ENCODE assay signal across 14 mouse cellular contexts in genomic region chr2:157328570-157328969, GRCm38 (mm10). TPM values are rescaled to one million over a fixed set of nuclear protein-coding genes. Genes with fewer than 3 reads are reported as not detected.
DNase-seq lines count a peak whose midpoint lies in the region; ATAC-seq and TF ChIP-seq lines count a peak whose summit lies in the region.
"Had no signal": no experiment of that assay in that cellular context is flagged by ENCODE, and none has a peak within 500 bp of the region (broad histone marks: within the 10 kb centered on the region; RNA-seq: fewer than 3 reads in every experiment).

No protein-coding gene starts in this region.

- TF ChIP-seq POLR2A in testis, adult 2 months (IDR thresholded peaks at IDR 0.05; ENCODE audit: control insufficient read depth, low read depth, low read length), result no peak

- no peaks in the 10 kb centered on the region for H3K9me3 ChIP-seq in forebrain, embryonic 12.5 days
- H3K9me3 ChIP-seq in midbrain, embryonic 12.5 days, result no peaks in the 10 kb centered on the region
- H3K9me3 ChIP-seq: G1E had no signal

- peak; percentile 88 for ATAC-seq in forebrain, embryonic 12.5 days (ENCODE audit: low FRiP score)
- peak; percentile 83 for ATAC-seq in midbrain, embryonic 12.5 days (ENCODE audit: low FRiP score, low read depth)

- no peak for TF ChIP-seq CTCF in testis, adult 2 months (IDR thresholded peaks at IDR 0.05; ENCODE audit: control insufficient read depth, insufficient read depth, insufficient replicate concordance, low read depth, low read length)

- H3K4me2 ChIP-seq in forebrain, embryonic 12.5 days, result peak overlapping the region; percentile 15
- H3K4me2 ChIP-seq in midbrain, embryonic 12.5 days (replicated peaks), result peak overlapping the region; percentile 18; the same call in 1 of the 2 replicates

- no peak for DNase-seq in testis, postnatal 10 days (ENCODE audit: low spot score)
- no peak for DNase-seq in adrenal gland, adult 18-20 months (ENCODE audit: low spot score in 2 of 2)
- no peak for DNase-seq in frontal cortex, postnatal 36 days (ENCODE audit: low spot score in 2 of 2)
- DNase-seq in urinary bladder, adult 18-20 months (ENCODE audit: low spot score in 2 of 2), result no peak
- no peak for DNase-seq in left cerebral cortex, adult 9 months (ENCODE audit: low spot score in 2 of 2)
- DNase-seq: kidney, adult 11 months; right cerebral cortex, postnatal 4 days had no signal

- no peaks in the 10 kb centered on the region for H3K27me3 ChIP-seq in testis, adult 2 months (ENCODE audit: control insufficient read depth, insufficient read depth, low read length)
- H3K27me3 ChIP-seq in forebrain, embryonic 12.5 days, result no peaks in the 10 kb centered on the region
- no peaks in the 10 kb centered on the region for H3K27me3 ChIP-seq in midbrain, embryonic 12.5 days

- no peak overlapping the region for H3K9ac ChIP-seq in forebrain, embryonic 12.5 days
- H3K9ac ChIP-seq in midbrain, embryonic 12.5 days (replicated peaks), result no peak overlapping the region
- H3K9ac ChIP-seq: liver, embryonic 14.5 days had no signal

- peak overlapping the region; percentile 93 for H3K27ac ChIP-seq in testis, adult 2 months (ENCODE audit: control insufficient read depth, insufficient read depth, low read depth, low read length)
- peak overlapping the region; percentile 93 for H3K27ac ChIP-seq in forebrain, embryonic 12.5 days
- peak overlapping the region; percentile 81 for H3K27ac ChIP-seq in midbrain, embryonic 12.5 days (replicated peaks)
- H3K27ac ChIP-seq: liver, embryonic 14.5 days had no signal

- no peaks in the 10 kb centered on the region; the same call in none of the 2 replicates for H3K36me3 ChIP-seq in testis, adult 2 months (ENCODE audit: control insufficient read depth, insufficient read depth, low read length)
- peaks cover 47% of the 10 kb centered on the region for H3K36me3 ChIP-seq in forebrain, embryonic 12.5 days (replicated peaks)
- peaks cover 38% of the 10 kb centered on the region for H3K36me3 ChIP-seq in midbrain, embryonic 12.5 days

- 4% methylated on average over 11 of the region's 11 CpGs for WGBS in forebrain, embryonic 12.5 days
- 5% methylated on average over 11 of the region's 11 CpGs for WGBS in midbrain, embryonic 12.5 days

- peaks cover 11% of the 10 kb centered on the region for H3K4me1 ChIP-seq in testis, adult 2 months (ENCODE audit: control insufficient read depth, insufficient read depth, low read length)
- H3K4me1 ChIP-seq in forebrain, embryonic 12.5 days, result peaks cover 47% of the 10 kb centered on the region
- peaks cover 31% of the 10 kb centered on the region for H3K4me1 ChIP-seq in midbrain, embryonic 12.5 days

- peak overlapping the region; percentile 74 for H3K4me3 ChIP-seq in testis, adult 2 months (ENCODE audit: control insufficient read depth, low read depth, low read length)
- no peak overlapping the region for H3K4me3 ChIP-seq in forebrain, embryonic 12.5 days (replicated peaks)
- no peak overlapping the region for H3K4me3 ChIP-seq in midbrain, embryonic 12.5 days

RNA-seq across cellular contexts. Expression of gene Ghrh, which starts 18.7 kb away (rescaled TPM):
- polyA plus RNA-seq in testis, adult 2 months (2012; rRNA removed), result 0.89 and 1.5 TPM in 2 replicates
- 1.00 and 2.2 TPM in 2 replicates for polyA plus RNA-seq in forebrain, embryonic 12.5 days (2016; fragmentation: Nextera tagmentation; extraction: Ambion mirVana)
- polyA plus RNA-seq in midbrain, embryonic 12.5 days (2016; fragmentation: Nextera tagmentation; extraction: Ambion mirVana), result 1.0 and 1.1 TPM in 2 replicates
- not detected for total RNA-seq in adrenal gland, adult 18-20 months (2021)
- total RNA-seq: layer of hippocampus, postnatal 10 days; megakaryocyte-erythroid progenitor cell, adult 5-6 weeks had no signal
- polyA plus RNA-seq: G1E had no signal

RNA-seq across cellular contexts. Expression of gene Manbal, which starts 38.8 kb away (rescaled TPM):
- polyA plus RNA-seq in testis, adult 2 months (2012; rRNA removed), result 22.5 and 25.7 TPM in 2 replicates
- 68.8 and 69.4 TPM in 2 replicates for polyA plus RNA-seq in forebrain, embryonic 12.5 days (2016; fragmentation: Nextera tagmentation; extraction: Ambion mirVana)
- 66.5 and 75.6 TPM in 2 replicates for polyA plus RNA-seq in midbrain, embryonic 12.5 days (2016; fragmentation: Nextera tagmentation; extraction: Ambion mirVana)
- 10 to 100 TPM; 27.6 to 28.1 TPM for total RNA-seq in adrenal gland, adult 18-20 months (2021)

RNA-seq across cellular contexts. Expression of gene Mroh8, which starts 49.2 kb away (rescaled TPM):
- 71.3 and 75.0 TPM in 2 replicates for polyA plus RNA-seq in testis, adult 2 months (2012; rRNA removed)
- 0.67 and 0.88 TPM in 2 replicates for polyA plus RNA-seq in forebrain, embryonic 12.5 days (2016; fragmentation: Nextera tagmentation; extraction: Ambion mirVana)
- 0.42 and 0.72 TPM in 2 replicates for polyA plus RNA-seq in midbrain, embryonic 12.5 days (2016; fragmentation: Nextera tagmentation; extraction: Ambion mirVana)
- total RNA-seq in adrenal gland, adult 18-20 months (2021), result under 1 TPM; 0.35 to 0.76 TPM
- total RNA-seq: megakaryocyte-erythroid progenitor cell, adult 5-6 weeks had no signal

RNA-seq across cellular contexts. Expression of gene Rpn2, which starts 49.8 kb away (rescaled TPM):
- 400 and 406 TPM in 2 replicates for polyA plus RNA-seq in testis, adult 2 months (2012; rRNA removed)
- 217 and 221 TPM in 2 replicates for polyA plus RNA-seq in forebrain, embryonic 12.5 days (2016; fragmentation: Nextera tagmentation; extraction: Ambion mirVana)
- 222 and 226 TPM in 2 replicates for polyA plus RNA-seq in midbrain, embryonic 12.5 days (2016; fragmentation: Nextera tagmentation; extraction: Ambion mirVana)
- total RNA-seq in adrenal gland, adult 18-20 months (2021), result 100 to 1,000 TPM; 254 to 289 TPM

Comparison
In these comparisons a context has a peak if more than half of its experiments do, and no peak if none do; other contexts are left out.
1. RNA of gene Mroh8, which starts 49.2 kb away (polyA plus RNA-seq): 71.3 to 75.0 TPM in testis, adult 2 months; 0.67 to 0.88 TPM in forebrain, embryonic 12.5 days and 0.42 to 0.72 TPM in midbrain, embryonic 12.5 days; every median in the first group is over 10 times any median in the second.
2. Peak in every context shown above with its lines, with median percentiles within 50 percentile points of each other: H3K27ac ChIP-seq.